Mouse (Mus musculus) liver, postnatal 0 days (tissue): ENCODE results near the gene Sln.

ENCODE experiments used
- CTCF ChIP-seq: sonication (generic); IDR thresholded peaks from 2 replicates; pipeline ENCODE4 v1.5.1; 2016; ENCODE audit warnings: antibody characterized with exemption, low read depth
- EP300 ChIP-seq: IDR thresholded peaks from 2 replicates; pipeline ENCODE4 v1.6.1; 2016; ENCODE audit warnings: antibody characterized with exemption, low read depth, mild to moderate bottlenecking

GRCm38 (mm10) chr9:53825318-53825717 lies 24.6 kb upstream of the Sln start:
- TF ChIP-seq EP300 (no peak), CTCF (peak; percentile 73)
